Mouse (Mus musculus) adrenal gland (tissue): ENCODE results near the gene Mdm4.
"Not testable (repeated sequence)": the region's sequence is repeated elsewhere in the genome, so short reads cannot be mapped to it uniquely, and the experiment has no call there.

Experiments
- intact Hi-C: fragments of 180-260 bp; cut with DNase I; formaldehyde crosslinking; loops from one replicate; pipeline ENCODE4 v1.15.1; 2025

Mdm4 gene

GRCm38 (mm10) chr1:133054326-133054725 is 24.0 kb upstream of the Mdm4 start:
- intact Hi-C loops = no loop called here

GRCm38 (mm10) chr1:133053034-133053433 is 22.7 kb upstream of the Mdm4 start:
- intact Hi-C loops = no loop called here

GRCm38 (mm10) chr1:133051829-133052228 is 21.5 kb upstream of the Mdm4 start:
- intact Hi-C loops = no loop called here

- intact Hi-C loops = no loop called here
Observed at GRCm38 (mm10) chr1:133050001-133050431, 19.7 kb upstream of the Mdm4 start.

GRCm38 (mm10) chr1:133048690-133049089 is 18.3 kb upstream of the Mdm4 start:
- intact Hi-C loops = loop anchor here (5.0 kb wide), 1 partner anchor 39 kb away; no protein-coding TSS in a partner anchor

- intact Hi-C loops = loop anchor here (5.0 kb wide), 1 partner anchor 40 kb away; no protein-coding TSS in a partner anchor
Observed at GRCm38 (mm10) chr1:133047575-133047974, 17.2 kb upstream of the Mdm4 start.

GRCm38 (mm10) chr1:133046441-133046931 is 16.1 kb upstream of the Mdm4 start:
- intact Hi-C loops = loop anchor here (5.0 kb wide), 1 partner anchor 41 kb away; no protein-coding TSS in a partner anchor

- intact Hi-C loops = loop anchor here (5.0 kb wide), 1 partner anchor 41 kb away; no protein-coding TSS in a partner anchor
Observed at GRCm38 (mm10) chr1:133045861-133046440, 15.6 kb upstream of the Mdm4 start.

GRCm38 (mm10) chr1:133045011-133045860 is 14.9 kb upstream of the Mdm4 start, which contains the start of gene Pik3c2b:
Gene Pik3c2b (plus strand): TSS chr1:133045667.
- intact Hi-C loops = loop anchor here (5.0 kb wide), 1 partner anchor 42 kb away; no protein-coding TSS in a partner anchor

GRCm38 (mm10) chr1:133039505-133039949 is 9.2 kb upstream of the Mdm4 start:
- intact Hi-C loops = loop anchor here (1.0 to 10.0 kb wide), 2 partner anchors 62 to 275 kb away; no protein-coding TSS in a partner anchor

- intact Hi-C loops = loop anchor here (10.0 kb wide), 1 partner anchor 280 kb away; no protein-coding TSS in a partner anchor
Observed at GRCm38 (mm10) chr1:133034682-133035081, 4.3 kb upstream of the Mdm4 start.

- intact Hi-C loops = loop anchor here (10.0 kb wide), 1 partner anchor 281 kb away; no protein-coding TSS in a partner anchor
Observed at GRCm38 (mm10) chr1:133034091-133034460, 3.7 kb upstream of the Mdm4 start.

- intact Hi-C loops = loop anchor here (10.0 kb wide), 1 partner anchor 281 kb away; no protein-coding TSS in a partner anchor
Observed at GRCm38 (mm10) chr1:133033316-133034090, 3.1 kb upstream of the Mdm4 start.

- intact Hi-C loops = loop anchor here (10.0 kb wide), 1 partner anchor 282 kb away; no protein-coding TSS in a partner anchor
Observed at GRCm38 (mm10) chr1:133032981-133033315, 2.6 kb upstream of the Mdm4 start.

- intact Hi-C loops = loop anchor here (10.0 kb wide), 1 partner anchor 285 kb away; no protein-coding TSS in a partner anchor
Observed at GRCm38 (mm10) chr1:133029744-133030143, 617 bp downstream of the Mdm4 start.

- intact Hi-C loops = no loop called here
Observed at GRCm38 (mm10) chr1:133027980-133028379, 2.4 kb downstream of the Mdm4 start.

GRCm38 (mm10) chr1:133027126-133027525 is 3.2 kb downstream of the Mdm4 start:
- intact Hi-C loops = no loop called here

GRCm38 (mm10) chr1:133025796-133026190 is 4.6 kb downstream of the Mdm4 start:
- intact Hi-C loops = not testable (repeated sequence)

- intact Hi-C loops = no loop called here
Observed at GRCm38 (mm10) chr1:133025051-133025795, 5.1 kb downstream of the Mdm4 start.

- intact Hi-C loops = no loop called here
Observed at GRCm38 (mm10) chr1:133024426-133024825, 5.9 kb downstream of the Mdm4 start.
